Mouse (Mus musculus): ENCODE measurements around the gene Lyplal1. TPM values are rescaled to one million over a fixed set of nuclear protein-coding genes. Genes with fewer than 3 reads are reported as not detected.

The Lyplal1 gene
- polyA plus RNA-seq (2017; shearing (Covaris generic)) = not detected

- no peak for ATAC-seq
Observed at GRCm38 (mm10) chr1:186116701-186117488, at the start of gene Lyplal1. Lyplal1 (minus strand) TSS chr1:186117310.

GRCm38 (mm10) chr1:186163616-186164015 lies 46.5 kb upstream of the Lyplal1 start:
- no peak for ATAC-seq

GRCm38 (mm10) chr1:186163206-186163605 lies 46.1 kb upstream of the Lyplal1 start:
- ATAC-seq = no peak

- ATAC-seq = no peak
Observed at GRCm38 (mm10) chr1:186150376-186150775, 33.3 kb upstream of the Lyplal1 start.

- no peak for ATAC-seq
Observed at GRCm38 (mm10) chr1:186145444-186145843, 28.3 kb upstream of the Lyplal1 start.

- ATAC-seq = no peak
Observed at GRCm38 (mm10) chr1:186140191-186140590, 23.1 kb upstream of the Lyplal1 start.

- ATAC-seq = no peak
Observed at GRCm38 (mm10) chr1:186137873-186138272, 20.8 kb upstream of the Lyplal1 start.

- no peak for ATAC-seq
Observed at GRCm38 (mm10) chr1:186136636-186137380, 19.7 kb upstream of the Lyplal1 start.

- ATAC-seq = no peak
Observed at GRCm38 (mm10) chr1:186131465-186131864, 14.4 kb upstream of the Lyplal1 start.

GRCm38 (mm10) chr1:186128940-186129339 lies 11.8 kb upstream of the Lyplal1 start:
- ATAC-seq = no peak

- no peak for ATAC-seq
Observed at GRCm38 (mm10) chr1:186126313-186126862, 9.3 kb upstream of the Lyplal1 start.

- no peak for ATAC-seq
Observed at GRCm38 (mm10) chr1:186123690-186124089, 6.6 kb upstream of the Lyplal1 start.

- no peak for ATAC-seq
Observed at GRCm38 (mm10) chr1:186119856-186120255, 2.7 kb upstream of the Lyplal1 start.

GRCm38 (mm10) chr1:186116086-186116600 lies 967 bp downstream of the Lyplal1 start:
- ATAC-seq = no peak

GRCm38 (mm10) chr1:186102313-186102712 lies 14.8 kb downstream of the Lyplal1 start:
- no peak for ATAC-seq

- ATAC-seq = no peak
Observed at GRCm38 (mm10) chr1:186066266-186066897, 50.7 kb downstream of the Lyplal1 start.

- no peak for ATAC-seq
Observed at GRCm38 (mm10) chr1:186060041-186060440, 57.1 kb downstream of the Lyplal1 start.

- no peak for ATAC-seq
Observed at GRCm38 (mm10) chr1:186054227-186054626, 62.9 kb downstream of the Lyplal1 start.

GRCm38 (mm10) chr1:186053280-186054043 lies 63.6 kb downstream of the Lyplal1 start:
- no peak for ATAC-seq

GRCm38 (mm10) chr1:186043709-186044452 lies 73.2 kb downstream of the Lyplal1 start:
- ATAC-seq = no peak

- no peak for ATAC-seq
Observed at GRCm38 (mm10) chr1:186041841-186042240, 75.3 kb downstream of the Lyplal1 start.
